Mouse (Mus musculus): ENCODE results near the gene Dynlrb2.

Dynlrb2 gene

GRCm38 (mm10) chr8:116540136-116540535 is 35.4 kb downstream of the Dynlrb2 start:
- no peak for ATAC-seq (ENCODE audit: low TSS enrichment)

DNA sequence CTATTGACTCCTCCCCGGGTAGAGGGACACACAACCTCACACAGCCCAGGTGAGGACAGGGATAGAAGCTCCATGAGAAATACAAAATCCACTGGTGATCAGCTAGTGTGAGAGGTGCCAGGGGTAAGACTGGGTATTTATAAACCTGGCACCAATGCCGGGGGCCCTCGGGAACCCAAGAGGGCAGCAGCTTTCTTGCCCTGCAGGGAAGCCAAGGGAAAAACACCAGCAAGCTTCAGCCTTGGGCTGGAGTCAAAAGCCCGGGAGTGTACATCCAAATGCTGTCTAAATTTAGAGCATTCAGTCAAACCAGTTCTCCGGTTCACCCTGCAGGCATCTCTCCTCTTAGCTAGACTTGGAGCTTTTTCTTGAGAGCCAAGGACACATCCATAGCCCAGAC is 38.1 kb downstream of the Dynlrb2 start:
- ATAC-seq (ENCODE audit: low TSS enrichment) = peak; percentile 41; the same call in 1 of the 2 replicates

GRCm38 (mm10) chr8:116543366-116543765 is 38.6 kb downstream of the Dynlrb2 start:
- no peak for ATAC-seq (ENCODE audit: low TSS enrichment)

DNA sequence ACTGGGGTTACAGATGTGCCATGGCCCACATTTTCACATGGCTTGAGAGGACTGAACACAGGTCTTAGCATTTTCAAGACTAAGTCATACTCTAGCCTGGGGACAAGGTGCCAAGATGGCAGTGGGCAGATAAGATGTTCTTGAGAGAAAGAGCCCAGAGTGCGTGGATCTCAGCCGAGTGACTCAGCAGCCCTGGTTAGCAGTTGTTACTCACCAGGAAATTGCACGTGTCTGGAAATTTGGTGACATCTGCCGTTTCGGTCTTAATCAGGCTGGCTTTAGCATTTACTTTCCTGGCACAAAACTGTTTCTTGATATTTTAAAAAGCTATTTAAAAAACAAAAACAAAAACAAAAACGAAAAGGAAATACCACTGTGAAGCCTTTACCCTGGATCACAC is 47.5 kb downstream of the Dynlrb2 start:
- peak; percentile 95 for ATAC-seq (ENCODE audit: low TSS enrichment)

DNA sequence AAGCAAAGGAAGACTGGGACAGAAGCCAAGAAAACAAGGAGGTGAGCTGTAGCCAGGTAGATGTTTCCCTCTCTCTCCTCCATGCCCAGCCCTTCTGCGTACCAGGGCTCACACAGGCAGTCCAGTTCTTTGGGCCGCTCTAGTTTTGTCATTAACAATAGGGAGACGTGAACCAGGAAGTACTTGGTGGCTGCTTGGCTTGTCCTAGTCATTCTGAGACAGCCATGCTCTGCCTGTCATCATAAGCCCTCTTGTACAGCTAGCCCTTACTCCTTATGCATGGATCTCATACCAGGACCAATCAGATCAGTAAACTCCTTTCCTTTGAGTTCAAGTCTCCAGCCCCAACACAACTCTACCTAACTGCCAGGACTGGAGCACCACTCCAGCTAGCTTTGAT is 48.0 kb downstream of the Dynlrb2 start:
- no peak for ATAC-seq (ENCODE audit: low TSS enrichment)

Data from frontal cortex, adult (tissue).